ENCODE assay signal across 11 mouse cellular contexts in genomic region chr3:32067004-32067935, GRCm38 (mm10).
DNase-seq lines count a peak whose midpoint lies in the region; ATAC-seq lines count a peak whose summit lies in the region.
"Had no signal": no experiment of that assay in that cellular context is flagged by ENCODE, and none has a peak within 500 bp of the region (broad histone marks: within the 10 kb centered on the region; RNA-seq: fewer than 3 reads in every experiment).

No protein-coding gene starts in this region.

- no peak overlapping the region for H3K4me3 ChIP-seq in kidney, embryonic 16.5 days (ENCODE audit: low read length)
- 0 out of 2 replicates have a peak overlapping the region, but pooled peaks have one; percentile 4 for H3K4me3 ChIP-seq in hindbrain, embryonic 10.5 days
- H3K4me3 ChIP-seq in midbrain, embryonic 11.5 days (ENCODE audit: low read depth, low read length), result no peak overlapping the region
- H3K4me3 ChIP-seq: intestine, embryonic 15.5 days; myocyte had no signal

- 0 out of 2 replicates have a peak, but pooled peaks have one; percentile 23 for ATAC-seq in kidney, embryonic 16.5 days (ENCODE audit: low FRiP score, low TSS enrichment)
- peak; percentile 81 for ATAC-seq in midbrain, embryonic 11.5 days (ENCODE audit: low FRiP score)
- ATAC-seq in megakaryocyte-erythroid progenitor cell, adult 5-6 weeks (replicated peaks; ENCODE audit: low FRiP score, low TSS enrichment, poor library complexity, severe bottlenecking), result no peak
- ATAC-seq: intestine, embryonic 15.5 days had no signal

- H3K27me3 ChIP-seq in kidney, embryonic 16.5 days (ENCODE audit: insufficient read depth, low read length), result no peaks in the 10 kb centered on the region
- H3K27me3 ChIP-seq in hindbrain, embryonic 10.5 days (ENCODE audit: insufficient read depth, poor library complexity, severe bottlenecking), result no peaks in the 10 kb centered on the region
- H3K27me3 ChIP-seq in midbrain, embryonic 11.5 days (ENCODE audit: control insufficient read depth, insufficient read depth, low read length), result no peaks in the 10 kb centered on the region
- H3K27me3 ChIP-seq: intestine, embryonic 15.5 days had no signal

- no peaks in the 10 kb centered on the region for H3K4me1 ChIP-seq in kidney, embryonic 16.5 days (ENCODE audit: insufficient read depth, low read length)
- peaks cover 35% of the 10 kb centered on the region for H3K4me1 ChIP-seq in hindbrain, embryonic 10.5 days (replicated peaks)
- peaks cover 14% of the 10 kb centered on the region for H3K4me1 ChIP-seq in midbrain, embryonic 11.5 days (ENCODE audit: control insufficient read depth, insufficient read depth, low read length)
- H3K4me1 ChIP-seq: intestine, embryonic 15.5 days had no signal

- H3K4me2 ChIP-seq in kidney, embryonic 16.5 days (replicated peaks; ENCODE audit: low read depth, low read length), result no peak overlapping the region
- peak overlapping the region; percentile 14; the same call in 1 of the 2 replicates for H3K4me2 ChIP-seq in midbrain, embryonic 11.5 days
- H3K4me2 ChIP-seq: intestine, embryonic 15.5 days had no signal

- H3K36me3 ChIP-seq in kidney, embryonic 16.5 days (ENCODE audit: insufficient read depth, low read length), result no peaks in the 10 kb centered on the region
- H3K36me3 ChIP-seq in hindbrain, embryonic 10.5 days, result no peaks in the 10 kb centered on the region
- H3K36me3 ChIP-seq in midbrain, embryonic 11.5 days (ENCODE audit: control insufficient read depth, insufficient read depth, low read length), result no peaks in the 10 kb centered on the region
- H3K36me3 ChIP-seq: intestine, embryonic 15.5 days had no signal

- 56% methylated on average over 9 of the region's 9 CpGs for WGBS in kidney, embryonic 16.5 days
- WGBS in hindbrain, embryonic 10.5 days, result 33% methylated on average over 9 of the region's 9 CpGs
- 28% methylated on average over 9 of the region's 9 CpGs for WGBS in midbrain, embryonic 11.5 days

- no peaks in the 10 kb centered on the region for H3K9me3 ChIP-seq in kidney, embryonic 16.5 days (ENCODE audit: low read length)
- no peaks in the 10 kb centered on the region for H3K9me3 ChIP-seq in hindbrain, embryonic 10.5 days
- no peaks in the 10 kb centered on the region for H3K9me3 ChIP-seq in midbrain, embryonic 11.5 days (ENCODE audit: control insufficient read depth, low read length)
- H3K9me3 ChIP-seq: intestine, embryonic 15.5 days had no signal

- DNase-seq in kidney, postnatal 25 days, result no peak
- DNase-seq in brain, adult 2 months (ENCODE audit: low read depth, low spot score), result peak; percentile 52
- peak; percentile 68 for DNase-seq in hindbrain, embryonic 10.5 days (ENCODE audit: low spot score)
- peak; percentile 92 for DNase-seq in midbrain, embryonic 11.5 days (ENCODE audit: low spot score, missing footprints)
- no peak for DNase-seq in thymus, postnatal 25 days
- no peak for DNase-seq in gastrocnemius, postnatal 10 days
- DNase-seq: cerebellum, adult 8-10 months had no signal

- no peak overlapping the region for H3K27ac ChIP-seq in kidney, embryonic 16.5 days (ENCODE audit: low read length)
- peak overlapping the region; percentile 80 for H3K27ac ChIP-seq in hindbrain, embryonic 10.5 days
- peak overlapping the region; percentile 80 for H3K27ac ChIP-seq in midbrain, embryonic 11.5 days (ENCODE audit: low read depth, low read length)
- H3K27ac ChIP-seq: intestine, embryonic 15.5 days had no signal

- H3K9ac ChIP-seq in kidney, embryonic 16.5 days (replicated peaks; ENCODE audit: low read length), result no peak overlapping the region
- peak overlapping the region; percentile 18; the same call in 1 of the 2 replicates for H3K9ac ChIP-seq in midbrain, embryonic 11.5 days (ENCODE audit: low read length)
- H3K9ac ChIP-seq: intestine, embryonic 15.5 days had no signal

Comparison
In these comparisons a context has a peak if more than half of its experiments do, and no peak if none do; other contexts are left out.
1. DNase-seq: peak in brain, adult 2 months (single experiment), hindbrain, embryonic 10.5 days (single experiment) and midbrain, embryonic 11.5 days (single experiment); none in kidney, postnatal 25 days (0 of 2), thymus, postnatal 25 days (single experiment) and gastrocnemius, postnatal 10 days (single experiment).